Mouse (Mus musculus) hindbrain, embryonic 16.5 days (tissue): ENCODE results near the gene Gtf2a2. TPM values are rescaled to one million over a fixed set of nuclear protein-coding genes. Genes with fewer than 3 reads are reported as not detected.
A peak's percentile ranks its signal among the peaks of the same experiment; 100 is the strongest.

Experiments used
- ATAC-seq: fragments of 200-750 bp; cut with Nextera tagmentation; 2 replicates; pipeline ENCODE4 v1.8.0; 2017; ENCODE audit warnings: moderate TSS enrichment, moderate library complexity
- H3K27ac ChIP-seq: fragments of 300-500 bp; sonication (generic); 2 replicates; pipeline ENCODE4 v1.5.1; 2014; ENCODE audit warnings: low read depth, mild to moderate bottlenecking, control low read depth, low read length, moderate library complexity
- H3K27me3 ChIP-seq: fragments of 300-500 bp; sonication (generic); replicated peaks from 2 replicates; pipeline ENCODE4 v1.6.1; 2014; ENCODE audit warnings: low read length; ENCODE audit not compliant: control insufficient read depth, insufficient read depth
- H3K36me3 ChIP-seq: fragments of 300-500 bp; sonication (generic); 2 replicates; pipeline ENCODE4 v1.6.1; 2014; ENCODE audit warnings: mild to moderate bottlenecking, low read length, moderate library complexity, mixed read lengths; ENCODE audit not compliant: control insufficient read depth, insufficient read depth
- H3K4me1 ChIP-seq: fragments of 300-500 bp; sonication (generic); 2 replicates; pipeline ENCODE4 v1.6.1; 2014; ENCODE audit warnings: low read depth, low read length; ENCODE audit not compliant: control insufficient read depth, insufficient read depth
- H3K4me2 ChIP-seq: fragments of 300-500 bp; sonication (generic); 2 replicates; pipeline ENCODE4 v1.6.1; 2014; ENCODE audit warnings: mild to moderate bottlenecking, low read length, control low read depth, moderate library complexity
- H3K4me3 ChIP-seq: fragments of 300-500 bp; sonication (generic); 2 replicates; pipeline ENCODE4 v1.5.1; 2014; ENCODE audit warnings: mild to moderate bottlenecking, low read length, control low read depth, moderate library complexity
- H3K9ac ChIP-seq: fragments of 300-500 bp; sonication (generic); 2 replicates; pipeline ENCODE4 v1.6.1; 2014; ENCODE audit warnings: low read depth, mild to moderate bottlenecking, control low read depth, low read length, moderate library complexity
- H3K9me3 ChIP-seq: fragments of 300-500 bp; sonication (generic); 2 replicates; pipeline ENCODE4 v1.6.1; 2014; ENCODE audit warnings: mild to moderate bottlenecking, low read length, moderate library complexity; ENCODE audit not compliant: control insufficient read depth
- WGBS: fragments of 180-500 bp; shearing (Covaris S2); extraction: QIAGEN DNeasy Blood & Tissue Kit; methylation state at CpG from one replicate; pipeline ENCODE4 v1.1.7; 2014; 5-methylcytosine and 5-hydroxymethylcytosine counted together
- polyA plus RNA-seq: library from polyadenylated mRNA; unstranded; fragments of >200 nt; fragmentation: Nextera tagmentation; extraction: Ambion mirVana; gene quantifications from 2 replicates; pipeline ENCODE4 v1.2.1, GENCODE M21; 2015

The Gtf2a2 gene
- polyA plus RNA-seq = 171 and 196 TPM in 2 replicates

DNA sequence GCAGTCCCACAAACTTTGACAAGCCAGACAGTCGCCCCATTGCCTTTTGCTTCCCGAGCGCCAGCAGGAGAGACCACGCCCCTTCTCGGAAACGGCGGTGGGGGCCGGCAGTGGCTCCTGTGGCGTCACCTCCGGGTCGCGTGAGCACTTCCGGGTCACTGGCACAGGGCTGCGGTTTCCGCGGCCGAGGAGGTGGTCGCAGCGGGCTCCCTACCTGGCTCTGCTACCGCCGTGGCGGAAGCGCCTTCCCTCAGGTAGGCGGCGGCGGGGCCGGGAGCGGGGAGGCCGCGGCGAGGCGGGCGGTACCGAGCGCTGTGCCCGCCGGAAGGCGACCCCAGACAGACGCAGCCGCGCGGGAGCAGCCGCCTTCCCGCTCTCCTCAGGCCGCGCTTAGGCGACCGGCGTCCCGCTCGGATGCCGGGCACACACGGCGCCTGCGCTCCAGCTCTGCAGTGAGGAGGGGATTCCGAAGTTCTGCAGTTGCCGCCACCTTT is at the start of gene Gtf2a2:
Gene Gtf2a2, plus strand, starts transcription at position 143 of the 494 bp plus-strand sequence.
- H3K27me3 ChIP-seq = no peaks in the 10 kb centered on the region
- H3K27ac ChIP-seq = peak within 1 kb of the TSS; percentile 95
- H3K4me2 ChIP-seq = peak within 1 kb of the TSS; percentile 92
- under 1% methylated on average over 44 of the region's 57 CpGs for WGBS
- peak within 1 kb of the TSS; percentile 94 for H3K9ac ChIP-seq
- ATAC-seq = peak; percentile 98
- H3K4me3 ChIP-seq = peak within 1 kb of the TSS; percentile 93
- peaks cover 18% of the 10 kb centered on the region for H3K36me3 ChIP-seq
- H3K9me3 ChIP-seq = no peaks in the 10 kb centered on the region
- H3K4me1 ChIP-seq = peaks cover 14% of the 10 kb centered on the region

GRCm38 (mm10) chr9:69964370-69964769 is 48.0 kb upstream of the Gtf2a2 start:
- H3K4me2 ChIP-seq = no peak overlapping the region
- H3K9ac ChIP-seq = no peak overlapping the region
- H3K36me3 ChIP-seq = no peaks in the 10 kb centered on the region
- ATAC-seq = no peak
- H3K4me3 ChIP-seq = no peak overlapping the region
- no peak overlapping the region for H3K27ac ChIP-seq
- H3K9me3 ChIP-seq = no peaks in the 10 kb centered on the region
- H3K27me3 ChIP-seq = no peaks in the 10 kb centered on the region
- no peaks in the 10 kb centered on the region for H3K4me1 ChIP-seq
- 90% methylated on average over 3 of the region's 3 CpGs for WGBS

- H3K4me3 ChIP-seq = no peak overlapping the region
These were observed 26.8 kb upstream of the Gtf2a2 start for GRCm38 (mm10) chr9:69985526-69985925.

DNA sequence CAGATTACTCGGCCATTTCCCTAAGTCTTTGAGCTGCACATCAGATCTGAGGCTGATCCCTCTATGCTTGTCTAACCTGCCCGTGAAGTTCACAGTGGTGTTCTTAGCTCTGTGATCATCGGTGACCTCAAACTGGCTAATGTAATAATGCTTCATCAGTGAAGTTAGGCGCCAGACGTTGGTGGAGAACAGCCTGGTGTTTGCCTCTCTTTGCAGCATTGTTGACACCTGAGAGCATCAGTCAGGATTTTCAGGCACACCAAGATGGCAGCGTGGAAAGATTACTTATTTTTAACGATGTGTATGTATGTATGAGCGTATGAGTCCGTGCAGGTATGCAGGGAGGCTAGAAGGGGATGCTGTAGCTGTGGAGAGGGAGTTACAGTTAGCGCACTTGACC is 26.3 kb upstream of the Gtf2a2 start:
- no peak for ATAC-seq
- H3K27ac ChIP-seq = no peak overlapping the region
- WGBS = 87% methylated on average over 10 of the region's 10 CpGs
- H3K4me3 ChIP-seq = no peak overlapping the region
- H3K36me3 ChIP-seq = no peaks in the 10 kb centered on the region
- no peak overlapping the region for H3K9ac ChIP-seq
- peaks cover 12% of the 10 kb centered on the region for H3K4me1 ChIP-seq
- H3K4me2 ChIP-seq = no peak overlapping the region
- no peaks in the 10 kb centered on the region for H3K27me3 ChIP-seq
- no peaks in the 10 kb centered on the region for H3K9me3 ChIP-seq

More at GRCm38 (mm10) chr9:69985526-69985925, 26.8 kb upstream of the Gtf2a2 start:
- ATAC-seq = no peak
- Histone ChIP-seq H3K27ac (no peak overlapping the region), H3K4me2 (no peak overlapping the region), H3K4me1 (peaks cover 7% of the 10 kb centered on the region), H3K9me3 (no peaks in the 10 kb centered on the region), H3K9ac (no peak overlapping the region), H3K27me3 (no peaks in the 10 kb centered on the region), H3K36me3 (no peaks in the 10 kb centered on the region)
- WGBS = 68% methylated on average over 1 of the region's 1 CpGs

DNA sequence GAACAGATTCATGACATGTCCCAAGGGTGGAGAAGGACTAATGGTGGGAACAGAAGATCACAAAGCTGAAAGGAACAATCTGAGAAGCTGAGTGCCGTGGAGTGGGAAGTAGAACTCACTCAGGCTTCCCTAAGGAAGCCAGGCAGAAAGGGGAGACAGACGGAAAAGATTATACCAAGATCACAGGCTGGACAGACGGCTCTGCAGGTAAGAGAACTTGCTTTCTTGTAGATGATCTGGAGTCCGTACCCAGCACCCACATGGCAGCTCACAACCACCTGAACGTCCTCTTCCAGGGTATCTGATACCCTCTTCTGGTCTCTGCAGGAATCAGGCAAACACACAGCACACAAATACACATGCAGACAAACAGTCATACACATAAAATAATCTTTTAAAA is 25.8 kb upstream of the Gtf2a2 start:
- Histone ChIP-seq H3K36me3 (no peaks in the 10 kb centered on the region), H3K4me2 (no peak overlapping the region), H3K27ac (no peak overlapping the region), H3K4me3 (no peak overlapping the region), H3K4me1 (peaks cover 15% of the 10 kb centered on the region), H3K27me3 (no peaks in the 10 kb centered on the region), H3K9me3 (no peaks in the 10 kb centered on the region), H3K9ac (no peak overlapping the region)
- WGBS = 79% methylated on average over 5 of the region's 5 CpGs
- ATAC-seq = no peak

DNA sequence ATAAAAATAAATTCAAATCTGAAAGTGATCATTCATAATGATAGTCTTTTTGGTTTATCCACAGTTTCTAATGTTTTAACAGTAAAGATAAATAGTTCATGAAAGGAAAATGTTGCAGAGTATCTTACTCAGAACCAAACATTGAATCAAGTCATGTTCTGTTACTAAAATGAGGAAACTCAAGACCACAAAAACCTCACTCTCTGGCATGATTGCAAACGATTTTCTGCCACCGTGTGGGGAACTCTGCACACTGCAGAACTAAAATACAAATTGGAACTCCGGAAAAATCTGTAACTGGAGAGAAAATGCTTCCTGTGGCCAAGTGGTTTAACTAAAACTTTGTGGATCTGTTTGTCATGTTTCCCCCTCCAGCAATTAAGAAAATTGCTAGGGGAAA is 24.8 kb upstream of the Gtf2a2 start:
- 0% methylated on average over 3 of the region's 3 CpGs for WGBS
- Histone ChIP-seq H3K4me1 (peaks cover 19% of the 10 kb centered on the region), H3K9me3 (no peaks in the 10 kb centered on the region), H3K9ac (no peak overlapping the region), H3K27me3 (no peaks in the 10 kb centered on the region), H3K27ac (no peak overlapping the region), H3K4me2 (no peak overlapping the region), H3K36me3 (no peaks in the 10 kb centered on the region), H3K4me3 (no peak overlapping the region)
- ATAC-seq = no peak

GRCm38 (mm10) chr9:69988706-69989302 is 23.5 kb upstream of the Gtf2a2 start:
- Histone ChIP-seq H3K27me3 (no peaks in the 10 kb centered on the region), H3K4me3 (peak overlapping the region; percentile 100), H3K4me1 (peaks cover 19% of the 10 kb centered on the region), H3K36me3 (no peaks in the 10 kb centered on the region), H3K4me2 (peak overlapping the region; percentile 75), H3K9ac (peak overlapping the region; percentile 100), H3K9me3 (no peaks in the 10 kb centered on the region), H3K27ac (peak overlapping the region; percentile 95)
- ATAC-seq = no peak; the same call in 1 of the 2 replicates
- WGBS = 39% methylated on average over 16 of the region's 16 CpGs

DNA sequence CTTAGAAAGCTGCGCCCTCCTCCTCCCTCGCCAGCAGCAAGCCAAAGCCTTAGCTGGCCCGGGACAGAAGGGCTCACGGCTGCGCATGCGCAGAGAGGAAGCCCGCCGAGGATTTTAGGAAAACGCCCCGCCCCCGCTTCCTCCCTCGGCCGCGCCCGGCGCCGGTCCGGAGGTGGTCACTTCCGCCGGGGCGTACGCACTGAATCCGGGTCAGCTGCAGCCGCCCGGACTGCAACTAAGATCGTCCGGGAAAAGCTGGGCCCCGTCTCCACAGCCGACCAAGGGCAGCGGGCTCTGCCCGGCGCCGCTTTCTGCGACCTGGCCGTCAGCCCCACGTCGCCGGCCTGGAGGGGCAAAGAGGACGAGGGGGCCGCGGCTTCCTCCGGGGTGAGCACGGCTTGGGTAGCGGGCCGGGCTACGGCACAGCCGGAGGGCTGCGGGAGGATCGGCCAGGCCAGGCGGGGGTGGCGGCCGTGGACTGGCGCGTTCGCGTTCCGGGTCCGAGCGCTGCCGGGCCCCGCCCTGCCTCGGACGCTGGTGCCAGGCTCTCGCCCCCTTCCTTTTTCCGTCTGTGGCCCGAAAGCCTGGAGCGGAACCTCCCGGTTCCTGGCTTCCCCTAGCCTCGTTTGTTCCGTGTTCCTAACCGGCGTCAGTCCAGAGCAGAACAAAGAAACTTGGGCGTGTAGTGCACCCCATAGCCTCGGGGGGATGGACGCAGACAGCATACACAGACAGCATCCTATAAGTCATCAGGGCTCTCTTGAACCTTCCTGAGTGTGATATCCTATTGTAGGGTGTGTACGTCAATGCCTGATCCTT is 22.8 kb upstream of the Gtf2a2 start, which contains the start of gene Bnip2:
Gene Bnip2, plus strand, starts transcription at position 164 of the 819 bp plus-strand sequence.
- WGBS = under 1% methylated on average over 73 of the region's 76 CpGs
- Histone ChIP-seq H3K9ac (peak within 1 kb of the TSS; percentile 100), H3K9me3 (no peaks in the 10 kb centered on the region), H3K27ac (peak within 1 kb of the TSS; percentile 95), H3K36me3 (no peaks in the 10 kb centered on the region), H3K4me3 (peak within 1 kb of the TSS; percentile 100), H3K27me3 (no peaks in the 10 kb centered on the region), H3K4me1 (peaks cover 19% of the 10 kb centered on the region), H3K4me2 (peak within 1 kb of the TSS; percentile 75)
- peak; percentile 95 for ATAC-seq

GRCm38 (mm10) chr9:69990346-69990745 is 22.0 kb upstream of the Gtf2a2 start:
- Histone ChIP-seq H3K4me1 (peaks cover 19% of the 10 kb centered on the region), H3K27me3 (no peaks in the 10 kb centered on the region), H3K9ac (peak overlapping the region; percentile 100), H3K9me3 (no peaks in the 10 kb centered on the region), H3K4me2 (peak overlapping the region; percentile 74), H3K4me3 (peak overlapping the region; percentile 100), H3K27ac (no peak overlapping the region), H3K36me3 (no peaks in the 10 kb centered on the region)
- ATAC-seq = no peak
- WGBS = 10% methylated on average over 5 of the region's 5 CpGs
